Mouse (Mus musculus): ENCODE results near the gene Arfgef3. TPM values are rescaled to one million over a fixed set of nuclear protein-coding genes. Genes with fewer than 3 reads are reported as not detected.

Arfgef3 gene
- polyA plus RNA-seq, 1 experiment, result 0.92 TPM

- no peak for DNase-seq
- no peaks in the 10 kb centered on the region for H3K4me1 ChIP-seq (replicated peaks; ENCODE audit: control insufficient read depth, insufficient read depth, low read length)
- no peaks in the 10 kb centered on the region for H3K27me3 ChIP-seq (ENCODE audit: control insufficient read depth, insufficient read depth, low read length)
- H3K36me3 ChIP-seq (ENCODE audit: control insufficient read depth, insufficient read depth, low read length), result no peaks in the 10 kb centered on the region
- WGBS, result 65% methylated on average over 5 of the region's 5 CpGs
- no peak overlapping the region for H3K27ac ChIP-seq (ENCODE audit: control insufficient read depth, insufficient read depth, low read length)
- TF ChIP-seq POLR2A (IDR thresholded peaks at IDR 0.05; ENCODE audit: control insufficient read depth, extremely low read depth, insufficient read depth, low read length, poor library complexity) (no peak), CTCF (IDR thresholded peaks at IDR 0.05; ENCODE audit: borderline replicate concordance, control insufficient read depth, extremely low read depth, insufficient read depth, low read length, poor library complexity) (no peak)
- no peak overlapping the region for H3K4me3 ChIP-seq (ENCODE audit: control insufficient read depth, insufficient read depth, low read length)
These were observed 26.2 kb upstream of the Arfgef3 start for GRCm38 (mm10) chr10:18769909-18770308.

GRCm38 (mm10) chr10:18760241-18760640 is 16.5 kb upstream of the Arfgef3 start:
- no peak overlapping the region for H3K27ac ChIP-seq (ENCODE audit: control insufficient read depth, insufficient read depth, low read length)
- no peaks in the 10 kb centered on the region for H3K27me3 ChIP-seq (ENCODE audit: control insufficient read depth, insufficient read depth, low read length)
- no peaks in the 10 kb centered on the region for H3K4me1 ChIP-seq (replicated peaks; ENCODE audit: control insufficient read depth, insufficient read depth, low read length)
- no peak overlapping the region for H3K4me3 ChIP-seq (ENCODE audit: control insufficient read depth, insufficient read depth, low read length)
- H3K36me3 ChIP-seq (ENCODE audit: control insufficient read depth, insufficient read depth, low read length), result no peaks in the 10 kb centered on the region
- WGBS, result 62% methylated on average over 2 of the region's 2 CpGs
- TF ChIP-seq POLR2A (IDR thresholded peaks at IDR 0.05; ENCODE audit: control insufficient read depth, extremely low read depth, insufficient read depth, low read length, poor library complexity), result no peak
- DNase-seq, result peak; percentile 73

- H3K27me3 ChIP-seq (ENCODE audit: control insufficient read depth, insufficient read depth, low read length), result no peaks in the 10 kb centered on the region
- no peak overlapping the region for H3K27ac ChIP-seq (ENCODE audit: control insufficient read depth, insufficient read depth, low read length)
- no peak overlapping the region for H3K4me3 ChIP-seq (ENCODE audit: control insufficient read depth, insufficient read depth, low read length)
- DNase-seq, result no peak
- H3K36me3 ChIP-seq (ENCODE audit: control insufficient read depth, insufficient read depth, low read length), result no peaks in the 10 kb centered on the region
- 87% methylated on average over 4 of the region's 4 CpGs for WGBS
- H3K4me1 ChIP-seq (replicated peaks; ENCODE audit: control insufficient read depth, insufficient read depth, low read length), result no peaks in the 10 kb centered on the region
- no peak for TF ChIP-seq POLR2A (IDR thresholded peaks at IDR 0.05; ENCODE audit: control insufficient read depth, extremely low read depth, insufficient read depth, low read length, poor library complexity)
- no peak for TF ChIP-seq CTCF (IDR thresholded peaks at IDR 0.05; ENCODE audit: borderline replicate concordance, control insufficient read depth, extremely low read depth, insufficient read depth, low read length, poor library complexity)
These were observed 6.3 kb upstream of the Arfgef3 start for GRCm38 (mm10) chr10:18750057-18750456.

GRCm38 (mm10) chr10:18742086-18742485 is 1.7 kb downstream of the Arfgef3 start:
- no peak overlapping the region for H3K27ac ChIP-seq (ENCODE audit: control insufficient read depth, insufficient read depth, low read length)
- no peak for DNase-seq
- no peak overlapping the region for H3K4me3 ChIP-seq (ENCODE audit: control insufficient read depth, insufficient read depth, low read length)
- TF ChIP-seq POLR2A (IDR thresholded peaks at IDR 0.05; ENCODE audit: control insufficient read depth, extremely low read depth, insufficient read depth, low read length, poor library complexity) (no peak), CTCF (IDR thresholded peaks at IDR 0.05; ENCODE audit: borderline replicate concordance, control insufficient read depth, extremely low read depth, insufficient read depth, low read length, poor library complexity) (no peak)
- peaks cover 9% of the 10 kb centered on the region for H3K4me1 ChIP-seq (replicated peaks; ENCODE audit: control insufficient read depth, insufficient read depth, low read length)
- 92% methylated on average over 6 of the region's 6 CpGs for WGBS
- H3K36me3 ChIP-seq (ENCODE audit: control insufficient read depth, insufficient read depth, low read length), result no peaks in the 10 kb centered on the region
- H3K27me3 ChIP-seq (ENCODE audit: control insufficient read depth, insufficient read depth, low read length), result no peaks in the 10 kb centered on the region

- Histone ChIP-seq H3K27me3 (ENCODE audit: control insufficient read depth, insufficient read depth, low read length) (no peaks in the 10 kb centered on the region), H3K4me3 (ENCODE audit: control insufficient read depth, insufficient read depth, low read length) (no peak overlapping the region), H3K27ac (ENCODE audit: control insufficient read depth, insufficient read depth, low read length) (no peak overlapping the region), H3K4me1 (replicated peaks; ENCODE audit: control insufficient read depth, insufficient read depth, low read length) (peaks cover 9% of the 10 kb centered on the region), H3K36me3 (ENCODE audit: control insufficient read depth, insufficient read depth, low read length) (no peaks in the 10 kb centered on the region)
- TF ChIP-seq POLR2A (IDR thresholded peaks at IDR 0.05; ENCODE audit: control insufficient read depth, extremely low read depth, insufficient read depth, low read length, poor library complexity), result no peak
- TF ChIP-seq CTCF (IDR thresholded peaks at IDR 0.05; ENCODE audit: borderline replicate concordance, control insufficient read depth, extremely low read depth, insufficient read depth, low read length, poor library complexity), result no peak
- 97% methylated on average over 8 of the region's 8 CpGs for WGBS
- no peak for DNase-seq
These were observed 2.7 kb downstream of the Arfgef3 start for GRCm38 (mm10) chr10:18741024-18741423.

- DNase-seq, result no peak
- Histone ChIP-seq H3K4me3 (ENCODE audit: control insufficient read depth, insufficient read depth, low read length) (no peak overlapping the region), H3K27ac (ENCODE audit: control insufficient read depth, insufficient read depth, low read length) (no peak overlapping the region), H3K4me1 (replicated peaks; ENCODE audit: control insufficient read depth, insufficient read depth, low read length) (no peaks in the 10 kb centered on the region; the same call in 1 of the 2 replicates), H3K27me3 (ENCODE audit: control insufficient read depth, insufficient read depth, low read length) (no peaks in the 10 kb centered on the region), H3K36me3 (ENCODE audit: control insufficient read depth, insufficient read depth, low read length) (no peaks in the 10 kb centered on the region)
- 100% methylated on average over 1 of the region's 1 CpGs for WGBS
- TF ChIP-seq CTCF (IDR thresholded peaks at IDR 0.05; ENCODE audit: borderline replicate concordance, control insufficient read depth, extremely low read depth, insufficient read depth, low read length, poor library complexity) (no peak), POLR2A (IDR thresholded peaks at IDR 0.05; ENCODE audit: control insufficient read depth, extremely low read depth, insufficient read depth, low read length, poor library complexity) (no peak)
These were observed 15.2 kb downstream of the Arfgef3 start for GRCm38 (mm10) chr10:18728548-18728947.

GRCm38 (mm10) chr10:18711436-18711835 is 32.3 kb downstream of the Arfgef3 start:
- Histone ChIP-seq H3K36me3 (ENCODE audit: control insufficient read depth, insufficient read depth, low read length) (no peaks in the 10 kb centered on the region), H3K27me3 (ENCODE audit: control insufficient read depth, insufficient read depth, low read length) (no peaks in the 10 kb centered on the region), H3K27ac (ENCODE audit: control insufficient read depth, insufficient read depth, low read length) (no peak overlapping the region), H3K4me1 (replicated peaks; ENCODE audit: control insufficient read depth, insufficient read depth, low read length) (no peaks in the 10 kb centered on the region), H3K4me3 (ENCODE audit: control insufficient read depth, insufficient read depth, low read length) (no peak overlapping the region)
- no peak for TF ChIP-seq CTCF (IDR thresholded peaks at IDR 0.05; ENCODE audit: borderline replicate concordance, control insufficient read depth, extremely low read depth, insufficient read depth, low read length, poor library complexity)
- TF ChIP-seq POLR2A (IDR thresholded peaks at IDR 0.05; ENCODE audit: control insufficient read depth, extremely low read depth, insufficient read depth, low read length, poor library complexity), result no peak
- WGBS, result 98% methylated on average over 4 of the region's 4 CpGs
- no peak for DNase-seq

All from thymus, adult 2 months (tissue).